ENCODE assay signal across 9 mouse cellular contexts in genomic region chrX:99326167-99326566, GRCm38 (mm10).
DNase-seq lines count a peak whose midpoint lies in the region; ATAC-seq lines count a peak whose summit lies in the region.
"Had no signal": no experiment of that assay in that cellular context is flagged by ENCODE, and none has a peak within 500 bp of the region (broad histone marks: within the 10 kb centered on the region; RNA-seq: fewer than 3 reads in every experiment).

No protein-coding gene starts in this region.

- no peak overlapping the region for H3K4me3 ChIP-seq in kidney, embryonic 15.5 days (replicated peaks)
- H3K4me3 ChIP-seq in neural tube, embryonic 14.5 days (ENCODE audit: low read depth, low read length) = no peak overlapping the region
- H3K4me3 ChIP-seq: liver, embryonic 15.5 days had no signal

- no peaks in the 10 kb centered on the region for H3K9me3 ChIP-seq in kidney, embryonic 15.5 days (replicated peaks)
- no peaks in the 10 kb centered on the region for H3K9me3 ChIP-seq in neural tube, embryonic 14.5 days (ENCODE audit: control insufficient read depth, low read length)
- H3K9me3 ChIP-seq: liver, embryonic 15.5 days had no signal

- peaks cover 56% of the 10 kb centered on the region for H3K27me3 ChIP-seq in kidney, embryonic 15.5 days
- H3K27me3 ChIP-seq in neural tube, embryonic 14.5 days (ENCODE audit: control insufficient read depth, insufficient read depth, low read length) = no peaks in the 10 kb centered on the region

- H3K36me3 ChIP-seq in kidney, embryonic 15.5 days = no peaks in the 10 kb centered on the region
- no peaks in the 10 kb centered on the region for H3K36me3 ChIP-seq in neural tube, embryonic 14.5 days (ENCODE audit: control insufficient read depth, insufficient read depth, low read length)
- H3K36me3 ChIP-seq: liver, embryonic 15.5 days had no signal

- DNase-seq in cerebellum, postnatal 10 days = peak; percentile 63 to 67
- no peak for DNase-seq in cerebellum, postnatal 4 days (ENCODE audit: low spot score in 2 of 2)
- peak; percentile 77 for DNase-seq in adrenal gland, postnatal 14 days
- DNase-seq in gastrocnemius, postnatal 36 days = peak; percentile 19 to 26
- DNase-seq in right cerebral cortex, postnatal 25 days = no peak
- no peak for DNase-seq in frontal cortex, adult 2 months (ENCODE audit: extremely low spot score in 1 of 2, low spot score in 1 of 2)

- intact Hi-C loops in gastrocnemius, postnatal 36 days (cut with DNase I) = no loop called here

- H3K9ac ChIP-seq in kidney, embryonic 15.5 days = no peak overlapping the region
- no peak overlapping the region for H3K9ac ChIP-seq in neural tube, embryonic 14.5 days (replicated peaks; ENCODE audit: low read depth, low read length)
- H3K9ac ChIP-seq: liver, embryonic 15.5 days had no signal

- H3K27ac ChIP-seq in kidney, embryonic 15.5 days = peak overlapping the region; percentile 48; the same call in 1 of the 2 replicates
- H3K27ac ChIP-seq in neural tube, embryonic 14.5 days (ENCODE audit: low read depth, low read length) = no peak overlapping the region
- H3K27ac ChIP-seq: liver, embryonic 15.5 days had no signal

- 35% methylated on average over 7 of the region's 7 CpGs for WGBS in kidney, embryonic 15.5 days
- 23% methylated on average over 7 of the region's 7 CpGs for WGBS in neural tube, embryonic 14.5 days

- peak; percentile 74 for ATAC-seq in kidney, embryonic 15.5 days (replicated peaks; ENCODE audit: low FRiP score)
- peak; percentile 42; the same call in 1 of the 2 replicates for ATAC-seq in neural tube, embryonic 14.5 days (ENCODE audit: low read depth)

- H3K4me1 ChIP-seq in kidney, embryonic 15.5 days = peaks cover 36% of the 10 kb centered on the region
- peaks cover 3% of the 10 kb centered on the region; the same call in 1 of the 2 replicates for H3K4me1 ChIP-seq in neural tube, embryonic 14.5 days (ENCODE audit: control insufficient read depth, insufficient read depth, low read length)
- H3K4me1 ChIP-seq: liver, embryonic 15.5 days had no signal

- no peak overlapping the region for H3K4me2 ChIP-seq in kidney, embryonic 15.5 days
- H3K4me2 ChIP-seq in neural tube, embryonic 14.5 days (ENCODE audit: low read depth, low read length) = no peak overlapping the region
- H3K4me2 ChIP-seq: liver, embryonic 15.5 days had no signal

Comparison
In these comparisons a context has a peak if more than half of its experiments do, and no peak if none do; other contexts are left out.
1. DNase-seq: peak in cerebellum, postnatal 10 days (2 of 2), adrenal gland, postnatal 14 days (single experiment) and gastrocnemius, postnatal 36 days (2 of 2); none in cerebellum, postnatal 4 days (0 of 2), right cerebral cortex, postnatal 25 days (single experiment) and frontal cortex, adult 2 months (0 of 2).